Mouse (Mus musculus): ENCODE data around the gene Zfp609.

The Zfp609 gene

DNA sequence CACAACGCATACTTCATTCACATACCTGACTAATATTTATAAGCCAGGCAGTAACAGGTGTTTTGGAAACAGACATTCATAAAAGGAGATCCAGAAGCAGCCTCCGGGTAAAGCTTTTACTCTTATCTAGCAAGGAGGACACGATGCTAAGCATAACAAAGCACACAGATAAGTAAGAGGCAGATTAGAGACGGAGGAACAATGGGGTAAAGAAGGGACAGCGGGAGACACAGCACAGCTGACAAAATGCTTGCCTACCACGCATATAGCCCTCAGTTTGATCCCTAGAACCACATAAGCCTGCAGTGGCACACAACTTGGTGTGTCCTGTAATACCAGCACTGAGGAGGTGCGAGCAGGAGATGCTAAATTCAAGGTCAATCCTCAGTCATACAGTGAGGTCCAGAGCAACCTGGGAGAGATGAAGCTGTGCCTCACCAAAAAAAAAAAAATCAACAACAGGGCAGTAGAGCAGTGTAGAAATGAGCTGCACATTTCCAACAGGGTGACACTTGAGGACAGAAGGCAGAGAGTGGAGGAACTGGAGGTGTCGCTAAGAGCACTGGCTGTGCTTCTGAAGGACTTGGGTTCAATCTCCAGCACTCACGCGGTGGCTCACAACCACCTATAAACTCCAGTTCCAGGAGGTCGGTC, 56.2 kb downstream of the Zfp609 start:
- DNase-seq (ENCODE audit: low read depth, low spot score), result no peak

GRCm38 (mm10) chr9:65762728-65763127, 64.6 kb downstream of the Zfp609 start:
- no peak for DNase-seq (ENCODE audit: low read depth, low spot score)

GRCm38 (mm10) chr9:65759992-65760391, 67.4 kb downstream of the Zfp609 start:
- no peak for DNase-seq (ENCODE audit: low read depth, low spot score)

GRCm38 (mm10) chr9:65759256-65759655, 68.1 kb downstream of the Zfp609 start:
- DNase-seq (ENCODE audit: low read depth, low spot score), result no peak

DNA sequence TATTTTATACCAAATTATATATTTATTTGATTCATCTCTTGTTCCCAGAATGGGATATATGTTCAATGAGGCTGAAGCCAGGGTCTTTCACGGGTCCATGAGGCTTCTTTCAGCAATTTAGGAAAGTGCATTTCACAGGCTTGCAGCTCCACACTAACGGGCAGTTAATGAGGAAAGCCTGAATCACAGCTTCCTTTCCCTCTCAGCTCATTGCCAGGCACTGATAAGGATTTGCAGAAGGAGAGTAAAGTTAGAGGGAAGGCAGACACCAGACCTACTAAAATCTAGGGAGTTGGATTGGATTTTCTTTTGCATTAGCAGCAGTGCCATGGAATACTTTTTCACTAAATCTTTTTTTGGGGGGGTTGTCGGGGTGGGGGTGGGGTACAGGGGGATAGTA, 69.5 kb downstream of the Zfp609 start:
- DNase-seq (ENCODE audit: low read depth, low spot score), result no peak

- DNase-seq (ENCODE audit: low read depth, low spot score), result no peak
Observed at GRCm38 (mm10) chr9:65755673-65756375, 71.5 kb downstream of the Zfp609 start.

- no peak for DNase-seq (ENCODE audit: low read depth, low spot score)
Observed at GRCm38 (mm10) chr9:65755164-65755563, 72.2 kb downstream of the Zfp609 start.

- no peak for DNase-seq (ENCODE audit: low read depth, low spot score)
Observed at GRCm38 (mm10) chr9:65752632-65753031, 74.7 kb downstream of the Zfp609 start.

GRCm38 (mm10) chr9:65751906-65752305, 75.5 kb downstream of the Zfp609 start:
- no peak for DNase-seq (ENCODE audit: low read depth, low spot score)

DNA sequence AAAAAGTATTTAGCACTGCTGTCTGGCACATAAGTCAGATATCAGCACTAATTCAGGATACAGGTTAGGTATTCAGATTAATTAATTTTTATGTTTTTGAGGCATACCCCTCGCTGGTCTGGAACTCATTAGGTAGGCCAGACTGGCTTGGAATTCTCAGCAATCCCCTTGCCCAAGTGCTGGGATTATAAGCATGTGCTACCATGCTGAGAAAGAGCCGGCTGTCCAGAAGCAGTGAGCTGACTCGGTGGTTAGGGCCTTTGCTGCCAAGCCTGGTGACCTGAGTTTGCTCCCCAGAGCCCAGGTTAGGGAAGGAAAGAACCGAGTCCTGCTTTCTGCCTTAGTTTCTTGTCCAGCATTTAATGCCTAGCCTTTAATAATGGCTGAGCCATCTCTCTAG, 79.3 kb downstream of the Zfp609 start:
- no peak for DNase-seq (ENCODE audit: low read depth, low spot score)

DNA sequence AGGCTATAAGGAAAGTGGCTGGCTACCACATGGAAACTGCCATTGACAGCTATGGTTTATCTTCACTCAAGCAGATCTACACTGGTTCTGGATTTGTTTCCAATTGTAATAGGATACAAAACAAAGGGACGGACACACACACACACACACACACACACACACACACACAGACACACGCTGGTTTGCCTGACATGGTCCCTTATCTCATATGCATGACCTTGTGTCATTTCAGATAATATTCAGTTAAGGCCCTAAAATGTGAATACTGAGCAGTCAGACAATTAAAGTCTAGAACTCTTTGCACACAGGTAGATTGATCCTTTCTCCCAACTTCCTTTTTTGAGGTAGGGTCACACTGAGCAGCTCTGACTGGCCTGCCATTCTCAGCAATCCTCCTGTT, 80.9 kb downstream of the Zfp609 start:
- DNase-seq (ENCODE audit: low read depth, low spot score), result no peak

DNA sequence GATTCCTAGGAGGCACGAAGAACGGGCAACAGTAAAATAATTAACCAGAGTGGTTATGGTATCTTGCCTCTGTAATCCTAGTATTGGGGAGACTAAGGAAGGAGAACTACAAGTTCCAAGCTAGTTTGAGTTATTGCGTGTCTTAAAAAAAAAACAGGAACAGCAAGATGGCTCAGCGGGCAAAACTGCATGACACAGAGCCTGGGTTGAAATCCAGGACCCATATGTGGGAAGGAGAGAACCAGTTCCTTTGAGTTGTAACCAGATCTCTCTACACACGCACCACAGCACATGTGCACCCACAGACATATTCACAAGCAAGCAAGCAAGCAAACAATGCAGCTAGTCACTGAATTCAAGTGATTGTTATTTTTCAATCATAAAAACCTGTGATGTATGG, 81.9 kb downstream of the Zfp609 start:
- DNase-seq (ENCODE audit: low read depth, low spot score), result no peak

GRCm38 (mm10) chr9:65744171-65745082, 82.9 kb downstream of the Zfp609 start:
- no peak for DNase-seq (ENCODE audit: low read depth, low spot score)

GRCm38 (mm10) chr9:65743809-65744170, 83.6 kb downstream of the Zfp609 start:
- DNase-seq (ENCODE audit: low read depth, low spot score), result no peak

- DNase-seq (ENCODE audit: low read depth, low spot score), result no peak
Observed at GRCm38 (mm10) chr9:65743322-65743721, 84.0 kb downstream of the Zfp609 start.

- DNase-seq (ENCODE audit: low read depth, low spot score), result no peak
Observed at GRCm38 (mm10) chr9:65742777-65743176, 84.6 kb downstream of the Zfp609 start.

GRCm38 (mm10) chr9:65741066-65741852, 86.1 kb downstream of the Zfp609 start:
- DNase-seq (ENCODE audit: low read depth, low spot score), result no peak

DNA sequence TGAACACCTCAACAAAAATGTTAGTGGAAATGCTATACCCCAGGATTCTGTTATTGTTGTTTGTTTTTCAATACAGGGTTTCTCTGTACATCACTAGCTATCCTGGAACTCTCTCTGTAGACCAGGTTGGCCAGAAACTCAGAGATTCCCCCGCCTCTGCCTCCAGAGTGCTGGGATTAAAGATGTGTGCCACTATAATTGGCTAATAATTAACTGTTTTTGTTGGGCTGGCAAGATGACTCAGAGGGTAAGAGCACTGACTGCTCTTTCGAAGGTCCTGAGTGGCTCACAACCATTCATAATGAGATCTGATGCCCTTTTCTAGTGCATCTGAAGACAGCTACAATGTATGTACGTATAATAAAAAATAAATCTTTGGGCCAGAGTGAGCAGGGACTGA, 92.4 kb downstream of the Zfp609 start:
- no peak for DNase-seq (ENCODE audit: low read depth, low spot score)

- no peak for DNase-seq (ENCODE audit: low read depth, low spot score)
Observed at GRCm38 (mm10) chr9:65728588-65728987, 98.8 kb downstream of the Zfp609 start.

DNA sequence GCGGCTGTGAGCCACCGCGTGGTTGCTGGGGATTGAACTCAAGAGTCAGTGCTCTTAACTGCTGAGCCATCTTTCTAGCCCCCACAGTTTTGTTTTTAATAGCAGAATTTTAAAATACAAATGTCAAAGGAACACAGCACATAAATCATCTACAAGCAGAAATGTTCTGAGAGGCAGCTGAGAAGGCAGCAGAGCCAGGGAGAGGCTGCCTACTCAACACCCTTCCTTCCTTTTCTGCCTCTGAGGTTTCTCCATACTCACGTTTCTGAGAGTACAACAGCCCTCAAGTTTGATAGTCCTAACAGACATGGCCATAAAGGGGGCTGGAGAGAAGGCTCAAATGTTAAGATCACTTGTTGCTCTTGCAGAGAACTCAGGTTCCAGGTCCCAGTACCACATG, 99.9 kb downstream of the Zfp609 start:
- DNase-seq (ENCODE audit: low read depth, low spot score), result no peak

DNA sequence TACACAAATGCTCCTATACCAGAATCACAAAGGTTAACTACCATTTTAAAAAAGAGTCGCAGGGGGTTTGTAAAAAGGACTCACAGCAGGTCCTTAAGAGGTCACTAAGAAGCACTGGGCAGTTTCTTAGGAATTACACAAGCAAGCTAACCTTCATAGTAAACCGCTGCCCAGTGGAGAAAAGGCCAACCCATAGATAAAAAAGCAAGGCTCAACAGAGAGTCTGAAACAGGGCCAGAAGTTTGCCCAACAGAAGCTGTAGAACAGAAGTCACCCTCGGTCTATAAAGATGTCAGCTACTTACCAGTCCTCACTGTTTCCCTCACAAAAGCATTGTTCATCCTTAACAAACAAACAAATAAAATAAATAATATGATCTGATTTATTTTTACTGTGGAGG, 100.9 kb downstream of the Zfp609 start:
- no peak for DNase-seq (ENCODE audit: low read depth, low spot score)

DNA sequence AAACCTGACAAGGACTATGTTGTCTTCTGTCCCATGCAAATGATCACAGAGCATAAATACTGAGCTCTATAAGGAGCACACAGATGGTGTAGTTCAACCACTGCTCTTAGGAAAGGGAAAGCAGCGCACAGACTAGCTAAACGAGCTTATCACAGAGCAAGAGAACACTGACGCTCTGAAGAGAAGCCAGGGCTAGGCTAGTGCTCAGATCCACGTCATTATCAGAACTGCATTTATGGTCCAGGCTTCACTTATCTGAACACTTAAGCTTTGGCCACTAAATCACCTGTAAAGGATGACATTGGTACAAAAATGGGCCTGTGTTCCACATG, 102.1 kb downstream of the Zfp609 start:
- DNase-seq (ENCODE audit: low read depth, low spot score), result no peak

All from retina, postnatal 7 days (tissue).